Mouse (Mus musculus) bone marrow, adult 2 months (tissue): Measurements from ENCODE around the gene CK137956.

Experiments
- CTCF ChIP-seq: fragments of 200-500 bp; IDR thresholded peaks from 2 replicates; pipeline ENCODE4 v1.5.1; 2011; ENCODE audit warnings: low read length, control low read depth; ENCODE audit not compliant: control insufficient read depth, insufficient read depth
- POLR2A ChIP-seq: fragments of 200-500 bp; IDR thresholded peaks from 2 replicates; pipeline ENCODE4 v1.6.1; 2011; ENCODE audit warnings: low read depth, mild to moderate bottlenecking, control low read depth, low read length, borderline replicate concordance; ENCODE audit not compliant: control insufficient read depth

GRCm38 (mm10) chr4:127987270-127987669, 16.5 kb upstream of the CK137956 start:
- TF ChIP-seq CTCF (no peak), POLR2A (no peak)
